Mouse (Mus musculus): Measurements from ENCODE around the gene Mns1.

The Mns1 gene

DNA sequence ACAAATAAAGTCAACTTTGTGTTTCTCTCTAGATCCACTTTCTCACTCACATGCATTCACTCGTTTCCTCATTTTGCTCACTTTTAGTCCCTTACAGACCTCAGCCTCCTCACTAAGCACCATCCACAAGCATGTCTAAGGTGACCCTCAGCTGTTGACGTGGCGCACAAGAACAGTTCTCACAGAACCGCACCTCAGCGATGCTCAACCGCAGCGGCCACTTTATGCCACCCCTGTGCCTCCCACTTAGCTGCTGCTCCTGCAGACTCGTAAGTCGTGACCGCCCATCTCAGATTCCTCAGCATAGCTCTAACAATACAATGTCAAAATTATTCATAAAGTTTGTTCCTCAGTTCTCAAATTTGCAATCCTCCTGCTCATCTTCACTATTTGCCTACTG is 30.8 kb downstream of the Mns1 start:
- DNase-seq (ENCODE audit: low spot score in 2 of 2): no peak

DNA sequence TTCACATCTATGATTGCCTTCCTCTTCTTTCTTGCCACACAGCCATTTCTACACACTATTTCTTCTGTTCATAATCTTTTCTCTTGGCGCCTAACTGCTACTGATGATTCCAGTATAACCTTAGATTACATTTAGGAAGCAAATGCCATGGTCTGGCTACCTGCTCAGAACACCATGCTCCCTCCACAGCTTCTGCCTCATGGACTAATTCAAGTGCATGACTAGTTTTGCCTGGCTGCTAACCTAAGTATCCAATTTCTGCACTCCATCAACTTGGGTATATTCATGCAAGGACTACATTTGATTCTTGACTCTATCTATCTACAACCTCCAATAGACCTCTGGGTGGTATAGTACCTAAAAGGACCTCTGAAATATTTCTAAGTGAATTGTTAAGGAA is 32.0 kb downstream of the Mns1 start:
- DNase-seq (ENCODE audit: low spot score in 2 of 2): no peak

DNA sequence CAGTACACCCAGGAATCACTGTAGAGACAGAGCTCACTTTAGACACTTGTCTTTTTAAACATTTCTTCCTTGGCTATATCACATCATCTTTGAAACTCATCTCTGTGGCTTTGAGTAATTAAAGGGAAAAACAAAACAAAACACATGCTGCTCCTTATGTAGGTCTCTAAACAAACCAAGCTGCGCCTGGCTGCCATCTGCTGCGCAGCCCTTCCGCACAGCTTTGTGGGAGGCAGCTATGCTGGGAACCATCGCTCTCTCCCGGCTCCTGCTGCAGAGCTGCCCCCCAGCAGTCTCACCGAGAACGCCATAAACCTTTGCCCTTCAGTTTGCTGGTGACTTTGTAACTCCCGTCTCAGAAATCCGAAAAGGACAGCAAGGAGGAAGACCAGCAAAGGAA is 37.7 kb downstream of the Mns1 start:
- no peak for DNase-seq (ENCODE audit: low spot score in 2 of 2)

DNA sequence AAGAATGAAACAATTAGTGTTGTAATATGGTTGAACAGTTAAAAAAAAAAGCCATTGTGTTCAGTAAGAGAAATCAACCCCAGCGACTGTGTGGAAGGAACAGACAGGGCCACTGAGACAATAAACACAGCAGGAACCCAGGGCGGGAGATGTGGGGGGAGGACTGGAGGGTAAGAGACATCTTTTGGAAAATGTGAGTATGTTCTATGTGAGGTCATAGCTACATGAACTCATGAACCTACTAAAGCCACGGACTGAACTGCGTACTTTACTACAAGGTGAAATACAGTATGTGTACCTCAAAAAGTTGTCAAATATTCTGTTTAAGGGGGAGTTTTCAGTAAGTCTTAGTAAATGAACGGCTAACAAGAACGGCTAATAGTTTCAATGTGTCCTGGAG is 39.5 kb downstream of the Mns1 start:
- DNase-seq (ENCODE audit: low spot score in 2 of 2): no peak

DNA sequence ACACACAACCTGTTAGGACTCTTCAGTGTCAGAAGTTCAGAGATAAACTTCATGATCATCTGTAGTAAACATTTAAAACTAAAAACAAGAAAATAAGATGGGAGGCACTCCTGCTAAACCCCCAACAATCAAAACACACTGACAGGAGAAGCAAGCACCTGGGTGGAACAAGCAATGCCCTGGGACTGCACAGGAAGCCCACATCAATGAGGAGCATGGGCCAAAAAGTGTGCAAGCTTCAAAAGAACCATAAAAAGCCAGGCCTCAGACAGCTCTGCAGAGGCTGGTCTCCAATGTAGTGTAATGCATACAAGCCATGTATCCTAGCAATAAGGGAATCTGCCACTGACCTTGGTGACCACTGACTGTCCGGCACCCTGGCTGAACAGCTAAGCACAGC is 41.5 kb downstream of the Mns1 start:
- DNase-seq (ENCODE audit: low spot score in 2 of 2): no peak

DNA sequence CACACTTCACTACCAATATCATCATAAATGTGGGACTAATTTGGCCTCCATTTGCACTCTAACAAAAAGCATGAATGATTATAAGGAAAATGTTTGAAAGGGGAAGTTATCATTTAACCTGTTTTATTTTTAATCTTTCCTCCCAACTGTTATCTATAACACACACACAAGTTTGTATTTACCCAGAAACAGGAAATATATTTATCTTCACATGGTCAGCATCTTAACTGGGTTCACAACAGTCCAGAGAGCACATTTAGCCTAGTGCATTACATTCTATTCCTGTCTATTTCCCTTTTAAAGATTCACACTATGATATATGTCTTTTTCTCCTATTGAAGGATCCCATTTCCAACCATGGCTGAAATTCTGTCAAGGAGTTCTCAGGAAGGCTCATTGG is 50.7 kb downstream of the Mns1 start:
- DNase-seq (ENCODE audit: low spot score in 2 of 2): no peak

DNA sequence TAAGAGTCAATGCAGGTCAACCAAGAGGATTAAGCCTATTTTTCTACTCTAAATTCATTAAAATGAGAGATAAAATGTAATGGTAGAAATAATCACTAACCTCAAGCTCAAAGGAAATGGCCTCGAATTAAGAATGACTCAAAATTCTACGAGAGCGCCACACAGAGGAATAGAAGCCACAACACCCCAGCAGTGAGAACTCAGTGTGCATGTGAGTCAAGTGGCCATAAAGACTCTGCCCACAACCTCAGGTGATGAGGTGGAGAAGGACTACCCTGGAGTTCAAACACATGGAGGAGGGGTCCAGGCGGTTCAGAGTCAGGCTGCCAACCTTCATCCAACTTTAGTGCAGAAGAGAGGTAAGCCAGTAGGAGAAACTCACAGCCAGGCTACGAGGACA is 51.3 kb downstream of the Mns1 start:
- DNase-seq (ENCODE audit: low spot score in 2 of 2): no peak

DNA sequence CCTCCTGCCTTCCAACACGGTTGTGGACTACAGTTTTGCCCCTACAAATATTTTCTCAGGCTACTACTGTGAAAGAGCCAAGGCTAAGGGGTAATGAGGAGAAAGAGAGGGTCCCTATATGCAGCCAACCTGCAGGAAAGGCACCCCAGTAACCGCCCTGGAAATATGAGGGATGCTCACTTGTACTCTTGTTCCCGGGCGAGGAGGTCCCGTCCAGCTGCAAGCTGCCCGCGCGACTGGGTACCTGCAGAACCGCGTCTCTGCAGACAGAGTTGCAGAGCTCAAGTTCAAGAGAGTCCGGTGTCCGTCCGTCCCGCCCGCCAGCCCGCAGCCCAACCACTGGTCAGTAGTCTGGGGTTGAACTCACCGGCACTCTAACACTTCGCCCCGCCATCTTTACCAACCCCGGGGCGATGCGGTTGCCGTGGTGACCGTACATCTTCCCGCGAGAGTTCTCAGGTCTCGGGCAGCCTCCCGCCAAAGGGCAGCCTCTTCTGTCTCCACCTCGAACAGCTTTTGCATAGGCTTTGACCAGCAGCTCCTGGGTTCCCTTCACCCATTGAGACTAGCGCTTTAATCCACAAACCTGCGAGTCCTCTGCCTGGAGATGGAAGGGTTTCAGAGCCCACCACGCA is 53.9 kb downstream of the Mns1 start:
- DNase-seq (ENCODE audit: low spot score in 2 of 2): peak; percentile 87 to 89

DNA sequence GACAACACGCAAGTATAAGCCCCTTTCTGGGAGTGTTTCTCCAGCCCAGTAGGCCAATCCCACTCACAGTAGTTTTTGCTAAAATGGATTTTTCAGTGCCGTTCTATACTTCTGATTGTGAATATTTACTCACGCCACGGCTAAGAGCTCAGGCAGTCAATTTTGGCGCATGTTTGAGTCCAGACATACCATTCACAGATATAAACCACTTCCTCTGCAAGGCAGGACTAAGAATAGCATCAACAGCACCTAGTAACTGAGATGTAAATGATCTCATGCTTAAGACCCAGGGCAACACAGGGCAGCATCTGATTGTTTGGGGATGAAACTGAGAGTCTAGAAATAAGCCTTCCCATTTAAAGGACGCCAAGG is 54.4 kb downstream of the Mns1 start, which contains the start of gene Tex9:
Gene Tex9, minus strand, starts transcription at position 19 of the 372 bp plus-strand sequence.
- DNase-seq (ENCODE audit: low spot score in 2 of 2): no peak

DNA sequence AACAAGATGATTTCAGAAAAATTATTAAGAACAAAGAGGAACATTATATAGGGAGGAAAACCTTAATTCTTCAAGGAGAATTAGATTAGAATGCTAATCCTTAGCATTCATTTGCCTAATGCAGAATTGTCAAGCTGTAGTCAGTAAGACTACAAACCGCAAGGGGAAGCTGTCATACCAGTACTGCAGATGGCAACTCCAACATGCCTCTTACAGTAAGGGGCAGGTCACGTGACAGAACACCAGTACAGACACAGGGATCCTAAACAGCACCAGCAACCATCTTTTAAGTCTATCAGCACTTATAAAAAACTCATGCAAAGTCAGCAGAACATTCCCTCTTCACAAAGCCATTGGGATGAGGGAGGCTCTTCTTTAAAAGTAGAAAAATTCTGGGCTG is 55.7 kb downstream of the Mns1 start:
- no peak for DNase-seq (ENCODE audit: low spot score in 2 of 2)

DNA sequence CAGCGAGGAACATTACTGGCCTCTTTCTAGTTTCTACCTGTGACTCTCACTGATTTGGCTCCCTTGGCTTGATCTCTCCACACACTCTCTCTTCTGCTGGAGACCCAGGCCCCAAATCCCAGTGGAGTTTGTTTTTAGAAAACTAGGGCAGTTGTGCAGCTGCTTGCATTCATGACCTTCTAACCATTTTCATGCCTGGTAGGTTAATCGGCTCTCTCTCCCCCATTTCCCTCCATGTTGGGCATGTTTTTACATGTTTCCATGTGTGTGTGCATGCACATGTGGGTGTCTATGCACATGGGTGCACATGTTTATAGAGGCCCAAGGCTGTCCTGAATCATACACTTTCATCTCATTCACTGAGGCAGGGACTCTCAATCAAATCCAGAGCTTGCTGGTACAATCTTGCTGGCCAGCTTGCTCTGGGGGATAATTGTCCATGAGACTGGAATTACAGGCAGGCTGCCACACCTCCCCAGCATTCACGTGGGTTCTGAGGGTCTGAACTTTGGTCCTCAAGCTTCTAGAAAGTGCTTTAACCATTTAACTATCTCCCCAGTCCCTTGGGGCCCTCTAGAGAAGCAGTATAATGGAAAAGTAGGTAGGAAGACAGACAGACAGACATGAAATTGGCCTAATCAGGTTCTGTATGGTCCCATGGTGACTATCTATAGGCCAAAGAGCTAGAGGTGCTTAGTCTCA is 56.3 kb downstream of the Mns1 start:
- DNase-seq (ENCODE audit: low spot score in 2 of 2): no peak

DNA sequence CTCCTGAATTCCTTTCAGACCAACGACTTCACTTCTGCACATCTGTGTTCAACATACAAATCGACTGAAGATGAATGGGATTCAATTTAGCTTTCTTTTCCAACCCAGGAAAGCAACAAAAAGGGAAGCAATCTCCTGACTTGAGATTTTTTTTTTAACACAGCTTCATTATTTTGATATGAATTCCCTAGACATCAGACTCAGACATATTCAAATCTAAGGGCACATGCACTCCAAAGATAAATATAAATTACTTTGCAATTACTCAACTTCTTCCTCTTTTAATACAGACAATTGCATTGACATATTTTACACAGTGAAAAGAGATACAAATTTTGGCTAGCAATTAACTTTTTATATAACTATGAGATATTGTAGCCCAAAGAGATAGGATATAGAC is 58.9 kb downstream of the Mns1 start:
- no peak for DNase-seq (ENCODE audit: low spot score in 2 of 2)

DNA sequence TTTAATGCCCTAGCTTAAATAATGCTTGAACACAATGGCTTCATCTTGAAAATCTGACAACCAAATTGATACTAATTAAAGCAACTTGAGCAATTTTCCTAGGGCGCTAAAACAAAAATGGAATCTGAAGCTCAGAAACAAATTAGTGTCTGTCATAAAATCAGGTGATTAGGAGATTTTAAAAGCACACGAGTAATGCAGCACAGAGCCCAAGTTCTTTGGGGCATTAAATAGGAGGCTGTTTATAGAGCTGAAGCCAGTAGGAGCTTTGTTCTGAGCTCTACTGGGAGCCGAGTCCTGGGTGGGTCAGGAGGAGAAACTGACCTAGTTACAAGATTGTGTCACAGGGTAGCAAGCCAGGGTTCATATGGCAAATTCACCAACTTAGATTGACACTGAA is 59.4 kb downstream of the Mns1 start:
- no peak for DNase-seq (ENCODE audit: low spot score in 2 of 2)

All from urinary bladder, postnatal 36 days (tissue).